Mouse (Mus musculus): ENCODE results near the gene Tcaf1.

The Tcaf1 gene

DNA sequence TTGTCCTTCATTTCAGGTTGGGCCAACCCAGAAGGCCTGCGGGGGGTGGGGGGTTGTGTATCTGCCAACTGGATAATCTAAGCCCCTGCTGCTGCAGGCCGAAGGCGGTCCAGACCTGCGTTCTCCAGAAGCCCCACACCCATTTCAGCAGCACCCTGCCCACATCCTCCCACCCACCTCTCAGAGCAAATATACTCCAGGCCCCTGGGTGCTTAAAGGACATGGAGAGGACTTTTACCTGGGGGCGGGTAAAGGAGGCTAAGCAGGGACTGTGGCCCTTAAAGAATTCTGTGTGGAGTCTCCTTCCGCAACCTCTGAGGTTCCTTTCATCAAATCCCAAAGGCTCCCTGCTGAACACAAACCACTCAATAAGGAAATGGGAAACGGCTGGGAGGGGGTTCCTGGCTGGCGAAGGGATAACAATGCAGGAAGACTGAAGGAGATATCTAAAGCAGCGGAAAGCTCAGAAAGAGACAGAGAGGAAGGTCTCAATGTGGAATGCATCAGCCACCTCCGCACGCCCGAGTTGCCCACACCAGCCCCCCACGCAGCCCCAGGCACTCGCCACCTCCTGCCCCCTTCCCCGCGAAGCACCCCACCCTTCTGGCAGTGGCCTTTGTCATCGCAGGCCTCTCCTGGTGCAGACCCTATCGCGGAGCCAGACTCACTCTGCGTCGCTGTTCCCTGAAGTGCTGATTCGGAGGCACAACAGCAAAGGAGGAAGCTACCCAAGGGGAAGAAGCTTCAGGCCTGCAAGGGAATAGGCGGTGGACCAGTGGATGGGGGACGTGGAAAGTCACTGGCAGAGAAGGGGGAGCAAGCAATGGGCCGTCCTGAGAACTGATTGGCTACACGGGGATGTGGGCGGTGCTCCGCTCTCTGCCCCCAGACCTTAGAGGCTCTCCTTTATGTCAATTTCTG is at the start of gene Tcaf1:
TSS of gene Tcaf1 (minus strand) at position 798 of the 921 bp plus-strand sequence.
- DNase-seq (ENCODE audit: extremely low read depth, insufficient read length, low spot score): no peak

GRCm38 (mm10) chr6:42756104-42756503 is 46.2 kb upstream of the Tcaf1 start, which contains the start of gene Olfr38:
TSS of gene Olfr38 (plus strand) at chr6:42756404.
- no peak for DNase-seq (ENCODE audit: extremely low read depth, insufficient read length, low spot score)

GRCm38 (mm10) chr6:42747846-42748245 is 38.0 kb upstream of the Tcaf1 start:
- no peak for DNase-seq (ENCODE audit: extremely low read depth, insufficient read length, low spot score)

DNA sequence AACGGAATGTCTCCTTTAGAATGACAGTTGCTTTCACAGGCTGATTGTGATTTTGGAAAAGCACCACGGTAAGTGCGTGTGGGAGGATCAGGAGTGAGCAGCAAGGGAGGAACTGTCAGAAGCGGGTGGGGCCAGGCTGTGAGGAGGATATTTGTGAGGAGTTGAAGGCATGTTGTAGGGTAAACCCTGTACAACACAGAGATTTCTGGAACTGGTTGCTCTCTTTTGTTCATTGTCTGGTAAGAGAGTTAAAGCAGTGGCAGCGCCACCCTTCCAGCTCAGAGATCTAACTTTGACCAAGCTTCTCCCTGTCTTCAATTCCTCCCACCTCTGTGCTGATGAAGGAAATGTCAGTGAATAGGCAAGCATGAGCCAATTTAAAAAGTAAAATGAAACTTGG is 32.4 kb upstream of the Tcaf1 start:
- DNase-seq (ENCODE audit: extremely low read depth, insufficient read length, low spot score): no peak

DNA sequence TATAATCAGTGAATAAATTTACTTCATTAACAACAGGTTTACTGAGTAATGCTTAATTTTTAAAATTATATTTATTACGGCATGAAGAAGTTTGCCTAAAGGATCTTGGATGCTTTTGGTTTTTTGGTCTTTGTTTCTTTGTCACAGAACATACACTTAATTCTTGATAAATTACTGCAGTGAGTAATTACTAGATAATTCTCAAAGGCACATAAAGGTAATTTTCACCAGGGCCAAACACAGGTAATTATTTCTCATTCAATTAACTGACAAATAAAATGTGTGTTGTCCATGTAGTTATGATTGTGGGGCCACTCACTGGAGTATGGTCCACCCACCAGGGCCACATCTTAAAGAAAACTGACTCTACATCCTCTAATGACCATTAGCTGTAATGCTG is 29.2 kb upstream of the Tcaf1 start, which contains the start of gene Olfr453:
TSS of gene Olfr453 (plus strand) at position 301 of the 400 bp plus-strand sequence.
- DNase-seq (ENCODE audit: extremely low read depth, insufficient read length, low spot score): no peak

DNA sequence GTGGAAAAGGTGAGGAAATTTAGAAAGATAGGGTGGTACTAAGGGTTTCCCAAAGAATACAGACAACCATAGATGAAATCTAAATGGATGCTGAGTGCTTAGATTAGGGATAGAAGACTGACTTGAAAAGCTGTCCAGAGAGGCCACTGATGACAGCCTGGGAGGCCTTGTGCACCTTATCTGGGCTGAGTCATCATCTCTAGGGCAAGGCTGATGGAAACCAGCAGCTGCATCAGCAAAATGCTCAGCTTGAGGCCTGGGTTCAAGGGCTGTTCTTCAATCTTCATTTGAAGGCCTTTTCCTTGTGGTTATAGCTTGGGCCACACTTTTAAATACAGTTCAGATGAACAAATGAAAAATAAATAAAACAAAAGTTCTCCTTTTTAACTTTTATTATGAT is 8.1 kb upstream of the Tcaf1 start:
- DNase-seq (ENCODE audit: extremely low read depth, insufficient read length, low spot score): no peak

DNA sequence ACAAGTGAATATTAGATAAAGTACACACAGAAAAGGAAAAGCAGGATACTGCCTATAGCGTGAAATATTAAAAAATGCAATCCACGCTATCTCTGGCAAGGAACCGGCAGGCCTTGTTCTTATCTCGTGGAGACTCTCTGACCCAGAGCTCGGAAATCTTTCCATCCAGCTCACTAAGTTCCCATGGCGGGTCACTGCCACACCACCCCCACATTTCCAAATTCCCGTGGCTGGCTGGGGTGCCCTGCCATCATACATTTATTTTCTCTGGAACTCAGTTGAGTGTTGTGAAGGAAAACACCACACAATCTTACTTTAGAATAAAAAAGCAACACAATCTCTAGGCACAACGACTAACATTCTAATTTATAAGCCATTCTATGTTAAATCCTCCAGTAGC is 4.8 kb upstream of the Tcaf1 start:
- no peak for DNase-seq (ENCODE audit: extremely low read depth, insufficient read length, low spot score)

DNA sequence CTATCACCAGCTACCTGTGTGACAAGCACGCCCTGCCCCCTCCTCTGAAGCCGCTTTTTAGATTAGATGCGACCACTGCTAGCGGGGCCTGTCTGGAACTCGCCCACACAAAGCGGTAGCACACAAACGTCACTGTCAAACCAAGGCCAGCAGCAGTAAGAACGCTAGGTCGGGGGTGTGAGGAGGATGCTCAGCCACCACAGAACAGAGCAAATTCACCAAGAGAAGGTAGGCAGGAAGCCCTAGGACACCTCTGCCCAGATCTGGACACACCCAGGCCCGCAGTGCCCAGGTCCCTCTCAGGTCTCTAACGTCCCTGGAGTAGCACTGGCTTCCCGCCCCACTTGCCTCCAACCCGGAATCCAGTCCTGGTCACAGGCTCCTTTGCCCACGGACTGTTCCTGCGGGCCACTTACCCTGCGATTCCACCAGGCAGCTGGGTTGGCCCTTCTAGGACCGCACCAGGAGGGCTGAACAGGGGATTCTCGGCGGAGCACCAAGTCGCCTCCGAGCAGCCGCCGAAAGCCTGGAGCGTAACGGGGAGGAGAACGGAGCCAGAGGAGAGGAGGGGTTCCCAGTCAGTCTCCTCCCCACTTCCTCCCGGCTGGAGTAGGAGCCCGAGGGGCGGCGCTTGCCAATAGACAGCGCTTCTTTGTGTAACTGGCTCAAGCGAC is 17.2 kb downstream of the Tcaf1 start:
- peak; percentile 81 for DNase-seq (ENCODE audit: extremely low read depth, insufficient read length, low spot score)

GRCm38 (mm10) chr6:42692154-42692516 is 17.8 kb downstream of the Tcaf1 start:
- DNase-seq (ENCODE audit: extremely low read depth, insufficient read length, low spot score): peak; percentile 77

DNA sequence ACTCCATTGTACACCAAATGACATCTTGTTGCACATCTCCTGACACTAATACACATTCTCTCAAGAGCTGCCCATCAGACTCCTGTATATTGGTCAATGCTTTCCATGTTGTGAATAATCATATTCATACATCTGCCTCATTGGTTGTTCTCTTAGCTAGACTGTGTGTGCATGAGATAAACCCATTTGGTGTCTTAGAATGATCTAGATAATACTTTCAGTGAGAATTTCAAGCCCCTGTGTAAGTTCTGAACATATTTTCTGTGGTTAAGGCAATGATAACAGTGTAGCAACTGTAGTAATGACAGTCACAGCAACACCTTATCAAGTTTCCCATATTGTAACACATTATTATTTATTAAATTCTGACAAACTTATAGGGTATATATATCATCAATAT is 20.1 kb downstream of the Tcaf1 start:
- DNase-seq (ENCODE audit: extremely low read depth, insufficient read length, low spot score): no peak

DNA sequence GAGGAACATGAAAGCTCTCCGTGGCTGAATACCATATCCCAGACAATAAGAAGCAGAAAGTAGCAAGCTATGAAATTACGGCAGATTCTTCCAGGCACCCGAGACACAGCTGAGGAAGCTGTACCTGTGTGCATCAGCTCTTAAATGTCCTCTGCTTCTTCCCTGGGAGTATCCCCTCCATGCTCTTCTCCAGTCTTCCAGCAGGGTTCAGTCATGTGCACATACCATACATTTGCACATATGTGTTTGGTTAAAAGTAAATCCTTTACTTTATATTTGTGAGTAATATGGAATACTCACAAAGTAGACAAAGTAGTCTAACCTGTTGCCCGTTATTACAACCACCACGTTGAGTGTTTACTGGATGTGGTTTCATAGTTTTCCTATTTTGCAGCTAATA is 22.0 kb downstream of the Tcaf1 start:
- no peak for DNase-seq (ENCODE audit: extremely low read depth, insufficient read length, low spot score)

DNA sequence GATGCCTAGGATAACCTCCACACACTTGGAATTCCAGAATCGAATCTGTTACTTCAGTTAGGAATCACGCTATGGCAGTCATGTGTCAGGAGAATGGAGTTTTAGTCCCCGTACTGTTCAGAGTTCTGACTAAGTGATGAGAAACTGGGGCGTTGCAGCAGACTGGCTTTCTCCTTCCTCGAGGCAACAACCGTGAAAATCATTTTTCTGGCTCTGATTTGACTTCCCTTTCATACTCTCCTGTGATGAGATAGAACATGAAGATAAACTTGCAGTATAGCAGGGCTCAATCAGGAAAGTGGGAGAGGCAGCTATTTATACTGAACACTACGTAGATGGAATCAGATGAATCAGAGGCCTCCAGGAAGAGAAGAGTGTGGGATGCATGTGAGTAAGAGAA is 29.8 kb downstream of the Tcaf1 start:
- no peak for DNase-seq (ENCODE audit: extremely low read depth, insufficient read length, low spot score)

GRCm38 (mm10) chr6:42676011-42676410 is 33.9 kb downstream of the Tcaf1 start:
- no peak for DNase-seq (ENCODE audit: extremely low read depth, insufficient read length, low spot score)

DNA sequence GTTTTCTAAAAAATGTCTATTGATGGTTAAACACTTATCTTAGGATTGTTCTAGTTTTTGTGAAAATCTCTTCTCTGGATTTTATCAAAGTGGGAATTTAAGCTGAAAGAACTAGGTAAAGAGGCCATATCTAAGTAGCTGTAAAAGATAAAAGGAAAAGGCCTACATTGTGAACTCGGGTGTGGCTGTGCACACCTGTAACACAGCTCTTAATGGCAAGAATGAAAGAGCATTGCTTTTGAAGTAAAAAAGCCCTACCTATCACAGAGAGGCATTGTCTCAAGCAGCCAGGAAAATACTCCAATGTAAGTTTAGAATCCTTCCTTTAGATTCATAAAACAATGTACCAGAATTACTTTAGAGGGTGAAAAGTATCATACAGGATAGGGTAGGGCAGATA is 38.1 kb downstream of the Tcaf1 start:
- DNase-seq (ENCODE audit: extremely low read depth, insufficient read length, low spot score): no peak

DNA sequence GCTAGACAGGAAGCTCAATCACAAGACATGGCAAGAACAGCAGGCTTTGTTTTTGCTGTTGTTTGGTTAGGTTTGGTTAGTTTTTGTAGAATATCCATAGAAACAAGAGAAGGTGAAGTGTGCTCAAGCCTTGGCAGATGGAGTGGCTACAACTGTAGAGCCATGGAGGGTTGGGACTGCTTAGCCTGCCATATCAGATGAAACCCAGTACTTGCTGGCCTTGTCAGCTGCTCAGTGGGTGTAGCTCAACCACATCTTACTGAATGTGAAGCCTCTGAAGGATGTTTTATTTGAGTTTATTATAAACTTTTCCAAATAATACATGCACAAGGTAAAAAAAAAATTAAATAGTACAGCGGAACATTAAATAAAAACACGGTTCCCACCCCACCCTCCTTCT is 42.2 kb downstream of the Tcaf1 start:
- no peak for DNase-seq (ENCODE audit: extremely low read depth, insufficient read length, low spot score)

DNA sequence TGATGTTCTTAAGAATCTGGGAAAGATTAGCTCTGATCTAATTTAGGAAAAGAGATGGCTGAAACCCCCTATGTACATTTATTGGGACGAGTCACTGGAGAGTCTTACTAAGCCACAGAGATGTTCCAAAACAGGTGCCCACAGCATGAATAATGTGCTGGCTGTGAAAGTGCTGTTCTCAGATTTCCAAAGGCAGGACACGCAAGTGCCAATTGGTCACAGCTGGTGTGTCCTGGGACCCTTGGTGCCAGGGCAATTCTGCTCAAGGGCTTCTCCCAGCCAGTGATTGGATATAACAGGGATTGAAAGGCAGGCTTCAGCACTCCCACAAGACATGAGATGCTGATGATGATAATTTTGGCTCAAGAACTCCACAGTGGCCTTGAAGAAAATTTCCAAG is 48.1 kb downstream of the Tcaf1 start:
- DNase-seq (ENCODE audit: extremely low read depth, insufficient read length, low spot score): no peak

- peak; percentile 74 for DNase-seq (ENCODE audit: extremely low read depth, insufficient read length, low spot score)
Observed at GRCm38 (mm10) chr6:42644912-42645549, 64.9 kb downstream of the Tcaf1 start, which contains the start of gene Tcaf2. TSS of gene Tcaf2 (minus strand) at chr6:42645254.

- no peak for DNase-seq (ENCODE audit: extremely low read depth, insufficient read length, low spot score)
Observed at GRCm38 (mm10) chr6:42634393-42634792, 75.5 kb downstream of the Tcaf1 start.

DNA sequence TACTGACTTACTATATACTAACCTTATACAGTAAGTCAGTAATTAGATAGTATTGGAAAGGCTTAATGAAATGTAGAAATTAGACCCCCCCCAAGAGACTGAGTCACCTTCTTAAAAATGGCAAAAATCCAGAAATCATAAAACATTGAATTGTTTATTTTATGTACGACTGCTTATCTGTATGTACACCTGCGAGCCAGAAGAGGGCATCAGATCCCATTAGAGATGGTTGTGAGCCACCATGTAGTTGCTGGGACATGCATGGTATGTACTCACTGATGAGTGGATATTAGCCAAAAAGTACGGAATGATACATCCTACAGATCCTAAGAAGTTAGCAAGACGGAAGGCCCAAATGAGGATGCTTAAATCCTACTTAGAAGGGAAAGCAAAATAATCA is 78.5 kb downstream of the Tcaf1 start:
- DNase-seq (ENCODE audit: extremely low read depth, insufficient read length, low spot score): no peak

Measured in 3134 (cell line).